Mouse (Mus musculus): ENCODE results near the gene Apoe. TPM values are rescaled to one million over a fixed set of nuclear protein-coding genes. Genes with fewer than 3 reads are reported as not detected.

The Apoe gene
- polyA plus RNA-seq (2012; rRNA removed): 922 and 939 TPM in 2 replicates

DNA sequence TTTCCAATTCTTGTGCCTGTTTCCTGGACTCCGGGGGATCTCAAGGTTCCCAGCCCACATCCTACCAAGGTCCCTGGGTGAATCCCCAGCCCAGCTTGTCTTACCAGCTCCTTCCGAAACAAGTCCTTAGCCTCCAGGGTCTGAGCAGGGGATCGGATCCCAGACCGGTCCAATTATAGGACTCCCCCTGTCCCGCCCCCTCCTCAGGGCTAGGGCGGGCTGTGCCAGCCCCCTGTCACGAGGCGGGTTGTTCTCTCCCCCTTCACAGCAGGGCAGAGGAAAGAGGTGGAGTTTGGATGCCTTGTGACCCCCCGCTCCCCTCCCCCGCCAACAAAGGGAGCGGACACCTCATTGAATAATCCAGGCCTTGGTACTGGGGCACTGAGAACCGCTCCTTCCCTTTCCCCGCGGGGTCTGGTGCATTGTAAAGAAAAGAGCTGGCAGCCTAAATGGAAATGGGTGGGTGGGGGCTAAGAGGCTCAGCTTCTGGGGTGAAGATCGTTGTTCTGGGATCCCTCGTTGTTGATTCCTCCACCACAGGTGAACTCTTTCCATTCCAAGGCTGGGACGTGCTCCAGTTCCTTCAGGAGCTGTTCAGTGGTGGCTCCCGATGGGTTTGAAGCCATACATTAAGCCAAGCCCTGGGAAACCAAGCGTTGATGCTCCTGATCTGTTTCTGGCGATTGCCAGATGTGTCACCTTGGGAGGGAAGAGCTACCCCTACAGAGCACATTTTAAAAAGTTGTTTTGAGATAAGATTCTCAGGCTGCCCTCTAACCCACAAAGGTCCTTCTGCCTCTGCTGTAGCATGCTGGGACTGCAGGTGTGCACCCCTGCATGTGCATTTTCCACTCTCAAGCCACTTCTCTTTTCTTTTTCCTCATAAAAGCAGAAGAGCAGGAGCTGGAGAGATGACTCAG lies at the start of gene Apoe:
Apoe (minus strand) TSS at position 282 of the 920 bp plus-strand sequence.
- H3K4me3 ChIP-seq (ENCODE audit: insufficient read depth, low read depth, low read length): peak within 1 kb of the TSS; percentile 26
- DNase-seq: peak; percentile 71
- no peaks in the 10 kb centered on the region for H3K36me3 ChIP-seq (ENCODE audit: control insufficient read depth, insufficient read depth, low read length)
- H3K27me3 ChIP-seq (replicated peaks; ENCODE audit: control insufficient read depth, insufficient read depth, low read length): no peaks in the 10 kb centered on the region
- 9% methylated on average over 20 of the region's 20 CpGs for WGBS
- peak within 1 kb of the TSS; percentile 40 for H3K27ac ChIP-seq (ENCODE audit: insufficient read depth, low read depth, low read length)
- no peak for TF ChIP-seq POLR2A (IDR thresholded peaks at IDR 0.05; ENCODE audit: low read depth, low read length)
- TF ChIP-seq CTCF (conservative IDR thresholded peaks at IDR 0.05; ENCODE audit: insufficient read depth, insufficient read length, low read depth, low read length): 0 out of 2 replicates have a peak, but pooled peaks have one; percentile 2
- H3K4me1 ChIP-seq (ENCODE audit: control insufficient read depth, insufficient read depth, low read length): peaks cover 20% of the 10 kb centered on the region

- peaks cover 8% of the 10 kb centered on the region; the same call in 1 of the 2 replicates for H3K4me1 ChIP-seq (ENCODE audit: control insufficient read depth, insufficient read depth, low read length)
- WGBS: 15% methylated on average over 25 of the region's 25 CpGs
- H3K36me3 ChIP-seq (ENCODE audit: control insufficient read depth, insufficient read depth, low read length): no peaks in the 10 kb centered on the region
- no peak for TF ChIP-seq CTCF (conservative IDR thresholded peaks at IDR 0.05; ENCODE audit: insufficient read depth, insufficient read length, low read depth, low read length)
- TF ChIP-seq POLR2A (IDR thresholded peaks at IDR 0.05; ENCODE audit: low read depth, low read length): no peak
- peak overlapping the region; percentile 89 for H3K27ac ChIP-seq (ENCODE audit: insufficient read depth, low read depth, low read length)
- peak overlapping the region; percentile 84 for H3K4me3 ChIP-seq (ENCODE audit: insufficient read depth, low read depth, low read length)
- no peaks in the 10 kb centered on the region for H3K27me3 ChIP-seq (replicated peaks; ENCODE audit: control insufficient read depth, insufficient read depth, low read length)
- DNase-seq: peak; percentile 70
Measured at GRCm38 (mm10) chr7:19747420-19748218, 48.6 kb upstream of the Apoe start.

DNA sequence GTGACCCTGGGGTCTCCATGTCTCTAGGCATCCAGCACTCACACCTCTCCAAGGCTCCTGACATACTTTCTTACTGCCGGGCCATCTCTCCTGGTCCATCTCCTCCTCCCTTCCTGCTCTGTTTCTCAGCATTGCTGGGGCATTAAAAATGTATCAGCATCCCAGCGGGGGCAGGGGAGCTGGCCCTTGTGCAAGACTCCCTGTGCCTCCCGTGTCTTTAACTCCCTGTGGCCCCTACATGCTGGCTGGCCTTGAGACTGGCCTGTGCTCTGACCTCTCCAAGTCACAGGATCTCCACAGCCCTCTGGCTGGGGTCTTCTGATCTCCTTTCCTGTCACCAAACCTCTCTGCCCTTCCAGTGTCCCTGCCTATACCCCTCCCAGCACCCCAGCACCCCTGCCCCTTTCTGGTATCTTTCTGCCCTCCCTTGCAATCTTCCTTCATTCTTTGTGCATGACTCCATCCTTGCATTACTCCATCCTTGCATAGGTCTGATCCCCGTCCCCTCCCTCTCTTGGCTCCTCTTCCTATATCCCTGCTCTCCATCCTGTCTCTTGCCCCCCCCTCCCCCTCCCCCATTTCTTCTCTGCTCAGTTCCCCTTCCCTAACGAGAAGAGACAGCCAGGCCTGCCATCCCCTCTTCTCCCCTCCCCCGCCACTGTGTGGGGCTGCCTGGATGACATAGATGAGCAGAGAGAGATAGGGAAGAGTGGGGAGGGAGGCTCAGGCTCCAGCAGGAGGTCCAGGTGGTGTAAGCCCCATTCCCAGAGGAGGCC lies 47.6 kb upstream of the Apoe start:
- Histone ChIP-seq H3K36me3 (ENCODE audit: control insufficient read depth, insufficient read depth, low read length) (no peaks in the 10 kb centered on the region), H3K4me1 (ENCODE audit: control insufficient read depth, insufficient read depth, low read length) (peaks cover 8% of the 10 kb centered on the region; the same call in 1 of the 2 replicates), H3K27me3 (replicated peaks; ENCODE audit: control insufficient read depth, insufficient read depth, low read length) (no peaks in the 10 kb centered on the region), H3K4me3 (ENCODE audit: insufficient read depth, low read depth, low read length) (no peak overlapping the region), H3K27ac (ENCODE audit: insufficient read depth, low read depth, low read length) (peak overlapping the region; percentile 89)
- no peak for DNase-seq
- no peak for TF ChIP-seq POLR2A (IDR thresholded peaks at IDR 0.05; ENCODE audit: low read depth, low read length)
- TF ChIP-seq CTCF (conservative IDR thresholded peaks at IDR 0.05; ENCODE audit: insufficient read depth, insufficient read length, low read depth, low read length): no peak
- WGBS: 51% methylated on average over 6 of the region's 6 CpGs

DNA sequence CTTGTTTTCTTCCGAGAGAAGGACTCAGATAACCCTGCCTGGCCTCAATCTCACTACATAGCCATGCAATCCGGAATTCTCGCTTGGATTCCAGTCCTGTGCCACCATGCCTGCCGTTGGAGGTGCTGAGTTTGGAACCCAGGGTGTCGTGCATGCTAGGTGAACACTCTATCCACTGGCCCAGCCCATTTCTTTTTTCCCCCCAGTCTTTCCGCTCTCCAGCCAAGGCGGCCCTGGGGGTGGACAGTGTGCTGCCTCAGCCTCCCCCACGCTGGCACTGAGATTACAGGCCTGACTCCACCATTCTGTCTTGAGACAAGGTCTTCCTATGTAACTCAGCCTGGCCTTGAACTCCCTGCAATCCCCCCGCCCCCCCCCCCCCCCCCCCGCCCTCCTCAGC lies 47.0 kb upstream of the Apoe start:
- no peak overlapping the region for H3K27ac ChIP-seq (ENCODE audit: insufficient read depth, low read depth, low read length)
- H3K36me3 ChIP-seq (ENCODE audit: control insufficient read depth, insufficient read depth, low read length): no peaks in the 10 kb centered on the region
- no peak for TF ChIP-seq CTCF (conservative IDR thresholded peaks at IDR 0.05; ENCODE audit: insufficient read depth, insufficient read length, low read depth, low read length)
- peaks cover 8% of the 10 kb centered on the region; the same call in 1 of the 2 replicates for H3K4me1 ChIP-seq (ENCODE audit: control insufficient read depth, insufficient read depth, low read length)
- DNase-seq: no peak
- H3K4me3 ChIP-seq (ENCODE audit: insufficient read depth, low read depth, low read length): no peak overlapping the region
- WGBS: 75% methylated on average over 8 of the region's 10 CpGs
- no peaks in the 10 kb centered on the region for H3K27me3 ChIP-seq (replicated peaks; ENCODE audit: control insufficient read depth, insufficient read depth, low read length)

GRCm38 (mm10) chr7:19744590-19745385 lies 45.8 kb upstream of the Apoe start:
- Histone ChIP-seq H3K4me3 (ENCODE audit: insufficient read depth, low read depth, low read length) (no peak overlapping the region), H3K4me1 (ENCODE audit: control insufficient read depth, insufficient read depth, low read length) (peaks cover 5% of the 10 kb centered on the region; the same call in 1 of the 2 replicates), H3K36me3 (ENCODE audit: control insufficient read depth, insufficient read depth, low read length) (no peaks in the 10 kb centered on the region), H3K27me3 (replicated peaks; ENCODE audit: control insufficient read depth, insufficient read depth, low read length) (no peaks in the 10 kb centered on the region), H3K27ac (ENCODE audit: insufficient read depth, low read depth, low read length) (peak overlapping the region; percentile 68)
- WGBS: 39% methylated on average over 14 of the region's 14 CpGs
- TF ChIP-seq POLR2A (IDR thresholded peaks at IDR 0.05; ENCODE audit: low read depth, low read length) (no peak), CTCF (conservative IDR thresholded peaks at IDR 0.05; ENCODE audit: insufficient read depth, insufficient read length, low read depth, low read length) (no peak)
- DNase-seq: peak; percentile 87

DNA sequence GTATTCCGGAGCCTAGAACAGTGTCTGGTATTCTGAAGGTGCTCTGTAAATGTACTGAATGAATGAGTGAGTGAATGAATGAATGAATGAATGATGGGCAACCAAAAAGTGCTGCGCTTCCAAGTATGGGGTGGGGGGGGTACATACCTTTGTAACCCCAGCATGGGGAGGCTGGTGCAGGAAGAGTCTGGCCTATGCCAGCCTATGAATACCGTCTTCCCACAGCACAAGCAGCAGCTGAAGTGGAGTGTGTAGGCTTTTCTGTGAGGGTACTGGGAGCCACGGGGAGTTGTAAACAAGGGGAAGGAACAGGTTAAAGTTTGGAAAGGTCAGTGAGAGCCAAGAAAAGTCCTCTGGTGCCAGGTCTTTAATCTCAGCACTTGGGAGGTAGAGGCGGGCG lies 44.8 kb upstream of the Apoe start:
- no peaks in the 10 kb centered on the region for H3K27me3 ChIP-seq (replicated peaks; ENCODE audit: control insufficient read depth, insufficient read depth, low read length)
- H3K27ac ChIP-seq (ENCODE audit: insufficient read depth, low read depth, low read length): no peak overlapping the region
- peaks cover 5% of the 10 kb centered on the region; the same call in 1 of the 2 replicates for H3K4me1 ChIP-seq (ENCODE audit: control insufficient read depth, insufficient read depth, low read length)
- no peak overlapping the region for H3K4me3 ChIP-seq (ENCODE audit: insufficient read depth, low read depth, low read length)
- WGBS: 67% methylated on average over 6 of the region's 6 CpGs
- no peaks in the 10 kb centered on the region for H3K36me3 ChIP-seq (ENCODE audit: control insufficient read depth, insufficient read depth, low read length)
- no peak for DNase-seq
- TF ChIP-seq CTCF (conservative IDR thresholded peaks at IDR 0.05; ENCODE audit: insufficient read depth, insufficient read length, low read depth, low read length) (no peak), POLR2A (IDR thresholded peaks at IDR 0.05; ENCODE audit: low read depth, low read length) (no peak)

Data from kidney, adult 2 months (tissue).